Comparison of ENCODE assay signal across 12 mouse cellular contexts in genomic region chr4:137480993-137481340, GRCm38 (mm10). TPM values are rescaled to one million over a fixed set of nuclear protein-coding genes. Genes with fewer than 3 reads are reported as not detected.
DNase-seq lines count a peak whose midpoint lies in the region; ATAC-seq and TF ChIP-seq lines count a peak whose summit lies in the region.
"Had no signal": no experiment of that assay in that cellular context is flagged by ENCODE, and none has a peak within 500 bp of the region (broad histone marks: within the 10 kb centered on the region; RNA-seq: fewer than 3 reads in every experiment).

No protein-coding gene starts in this region.

- no peak for TF ChIP-seq POLR2A in ES-Bruce4 (IDR thresholded peaks at IDR 0.05; ENCODE audit: insufficient read depth, low read length)

- H3K27me3 ChIP-seq in hindbrain, embryonic 10.5 days (ENCODE audit: insufficient read depth, poor library complexity, severe bottlenecking), result peaks cover 10% of the 10 kb centered on the region; the same call in 1 of the 2 replicates
- H3K27me3 ChIP-seq in hindbrain, embryonic 11.5 days (ENCODE audit: control insufficient read depth, insufficient read depth, low read length), result no peaks in the 10 kb centered on the region
- no peaks in the 10 kb centered on the region for H3K27me3 ChIP-seq in ES-Bruce4 (ENCODE audit: control insufficient read depth, insufficient read depth, low read length, poor library complexity, severe bottlenecking)
- peaks cover 7% of the 10 kb centered on the region; the same call in 1 of the 2 replicates for H3K27me3 ChIP-seq in embryonic facial prominence, embryonic 12.5 days
- H3K27me3 ChIP-seq in limb, embryonic 15.5 days, result no peaks in the 10 kb centered on the region
- H3K27me3 ChIP-seq in forebrain, postnatal 0 days (ENCODE audit: insufficient read depth, low read length), result no peaks in the 10 kb centered on the region

- no peak for TF ChIP-seq CTCF in ES-Bruce4 (IDR thresholded peaks at IDR 0.05; ENCODE audit: low read depth, low read length)
- TF ChIP-seq CTCF in forebrain, postnatal 0 days (IDR thresholded peaks at IDR 0.05; ENCODE audit: low read depth), result no peak

- H3K9me3 ChIP-seq in hindbrain, embryonic 10.5 days, result no peaks in the 10 kb centered on the region
- no peaks in the 10 kb centered on the region for H3K9me3 ChIP-seq in hindbrain, embryonic 11.5 days (ENCODE audit: control insufficient read depth, low read length)
- no peaks in the 10 kb centered on the region for H3K9me3 ChIP-seq in ES-Bruce4 (replicated peaks; ENCODE audit: control insufficient read depth, insufficient read depth, low read length, poor library complexity, severe bottlenecking)
- no peaks in the 10 kb centered on the region for H3K9me3 ChIP-seq in embryonic facial prominence, embryonic 12.5 days
- H3K9me3 ChIP-seq in limb, embryonic 15.5 days, result no peaks in the 10 kb centered on the region
- H3K9me3 ChIP-seq in forebrain, postnatal 0 days (ENCODE audit: low read length), result no peaks in the 10 kb centered on the region

- no peak overlapping the region for H3K4me2 ChIP-seq in hindbrain, embryonic 11.5 days (replicated peaks; ENCODE audit: low read depth, low read length)
- no peak overlapping the region for H3K4me2 ChIP-seq in embryonic facial prominence, embryonic 12.5 days (replicated peaks)
- no peak overlapping the region for H3K4me2 ChIP-seq in limb, embryonic 15.5 days
- H3K4me2 ChIP-seq in forebrain, postnatal 0 days (ENCODE audit: low read depth), result no peak overlapping the region

- 29% methylated on average over 1 of the region's 1 CpGs for WGBS in hindbrain, embryonic 10.5 days
- WGBS in hindbrain, embryonic 11.5 days, result 19% methylated on average over 1 of the region's 1 CpGs
- WGBS in embryonic facial prominence, embryonic 12.5 days, result 30% methylated on average over 1 of the region's 1 CpGs
- 13% methylated on average over 1 of the region's 1 CpGs for WGBS in limb, embryonic 15.5 days
- 38% methylated on average over 1 of the region's 1 CpGs for WGBS in forebrain, postnatal 0 days

- TF ChIP-seq EP300 in ES-Bruce4 (IDR thresholded peaks at IDR 0.05; ENCODE audit: insufficient read depth, low read depth, low read length), result no peak

- peak overlapping the region; percentile 81 for H3K27ac ChIP-seq in hindbrain, embryonic 10.5 days
- no peak overlapping the region for H3K27ac ChIP-seq in hindbrain, embryonic 11.5 days (ENCODE audit: low read depth, low read length)
- peak overlapping the region; percentile 74 for H3K27ac ChIP-seq in ES-Bruce4 (ENCODE audit: insufficient read depth, low read length)
- peak overlapping the region; percentile 77; the same call in 1 of the 2 replicates for H3K27ac ChIP-seq in embryonic facial prominence, embryonic 12.5 days
- peak overlapping the region; percentile 61 for H3K27ac ChIP-seq in limb, embryonic 15.5 days
- H3K27ac ChIP-seq in forebrain, postnatal 0 days (ENCODE audit: low read depth, low read length), result no peak overlapping the region
- H3K27ac ChIP-seq: macrophage had no signal

- H3K36me3 ChIP-seq in hindbrain, embryonic 10.5 days, result no peaks in the 10 kb centered on the region
- no peaks in the 10 kb centered on the region for H3K36me3 ChIP-seq in hindbrain, embryonic 11.5 days (ENCODE audit: control insufficient read depth, insufficient read depth, low read length)
- H3K36me3 ChIP-seq in ES-Bruce4 (ENCODE audit: control insufficient read depth, insufficient read depth, low read length, poor library complexity, severe bottlenecking), result no peaks in the 10 kb centered on the region
- H3K36me3 ChIP-seq in embryonic facial prominence, embryonic 12.5 days, result no peaks in the 10 kb centered on the region
- H3K36me3 ChIP-seq in limb, embryonic 15.5 days, result no peaks in the 10 kb centered on the region
- H3K36me3 ChIP-seq in forebrain, postnatal 0 days (ENCODE audit: insufficient read depth), result no peaks in the 10 kb centered on the region

- peaks cover 94% of the 10 kb centered on the region for H3K4me1 ChIP-seq in hindbrain, embryonic 10.5 days (replicated peaks)
- peaks cover 37% of the 10 kb centered on the region for H3K4me1 ChIP-seq in hindbrain, embryonic 11.5 days (replicated peaks; ENCODE audit: control insufficient read depth, insufficient read depth, low read length)
- peaks cover 25% of the 10 kb centered on the region for H3K4me1 ChIP-seq in ES-Bruce4 (ENCODE audit: control insufficient read depth, insufficient read depth, low read length)
- peaks cover 83% of the 10 kb centered on the region for H3K4me1 ChIP-seq in embryonic facial prominence, embryonic 12.5 days
- H3K4me1 ChIP-seq in limb, embryonic 15.5 days, result peaks cover 94% of the 10 kb centered on the region
- no peaks in the 10 kb centered on the region for H3K4me1 ChIP-seq in forebrain, postnatal 0 days (ENCODE audit: insufficient read depth)

- no peak for DNase-seq in hindbrain, embryonic 10.5 days (ENCODE audit: low spot score)
- no peak for DNase-seq in hindbrain, embryonic 11.5 days (ENCODE audit: low spot score)
- DNase-seq in forebrain, postnatal 0 days, result no peak
- no peak for DNase-seq in embryo, embryonic 11 days
- DNase-seq: cerebellum, adult 18-20 months; gastrocnemius, postnatal 25 days had no signal

- H3K4me3 ChIP-seq in hindbrain, embryonic 10.5 days, result 0 out of 2 replicates have a peak overlapping the region, but pooled peaks have one; percentile 3
- H3K4me3 ChIP-seq in hindbrain, embryonic 11.5 days (ENCODE audit: low read depth, low read length), result no peak overlapping the region
- H3K4me3 ChIP-seq in ES-Bruce4 (ENCODE audit: low read depth, low read length), result no peak overlapping the region
- no peak overlapping the region for H3K4me3 ChIP-seq in embryonic facial prominence, embryonic 12.5 days
- no peak overlapping the region for H3K4me3 ChIP-seq in limb, embryonic 15.5 days
- H3K4me3 ChIP-seq in forebrain, postnatal 0 days (ENCODE audit: low read depth, low read length), result no peak overlapping the region

- no peak overlapping the region for H3K9ac ChIP-seq in hindbrain, embryonic 11.5 days (ENCODE audit: low read depth, low read length)
- H3K9ac ChIP-seq in ES-Bruce4 (ENCODE audit: low read depth, poor library complexity, severe bottlenecking), result peak overlapping the region; percentile 4; the same call in 1 of the 2 replicates
- H3K9ac ChIP-seq in embryonic facial prominence, embryonic 12.5 days, result no peak overlapping the region
- H3K9ac ChIP-seq in limb, embryonic 15.5 days, result 0 out of 2 replicates have a peak overlapping the region, but pooled peaks have one; percentile 14
- H3K9ac ChIP-seq in forebrain, postnatal 0 days, result no peak overlapping the region

- no peak for ATAC-seq in hindbrain, embryonic 11.5 days (ENCODE audit: low FRiP score)
- no peak for ATAC-seq in embryonic facial prominence, embryonic 12.5 days (ENCODE audit: insufficient number of reproducible peaks, insufficient read depth, low FRiP score, low TSS enrichment)
- ATAC-seq in limb, embryonic 15.5 days (ENCODE audit: insufficient number of reproducible peaks, low FRiP score, low TSS enrichment, low read depth), result no peak
- ATAC-seq in forebrain, postnatal 0 days, result no peak

RNA-seq across cellular contexts. Expression of gene Hspg2, which starts 12.4 kb away (rescaled TPM):
- 15.2 and 18.2 TPM in 2 replicates for polyA plus RNA-seq in hindbrain, embryonic 10.5 days (2016; fragmentation: Nextera tagmentation; extraction: Ambion mirVana)
- 14.7 and 18.1 TPM in 2 replicates for polyA plus RNA-seq in hindbrain, embryonic 11.5 days (2014; fragmentation: Nextera tagmentation; extraction: Ambion mirVana)
- 147 and 184 TPM in 2 replicates for polyA plus RNA-seq in ES-Bruce4 (2011; ENCODE audit: insufficient read depth, insufficient read length, low read depth, missing spikeins)
- polyA plus RNA-seq in embryonic facial prominence, embryonic 12.5 days (2016; fragmentation: Nextera tagmentation; extraction: Ambion mirVana), result 19.0 and 19.7 TPM in 2 replicates
- 40.6 and 44.5 TPM in 2 replicates for polyA plus RNA-seq in limb, embryonic 15.5 days (2015; fragmentation: Nextera tagmentation; extraction: Ambion mirVana)
- total RNA-seq in forebrain, postnatal 0 days (2014; rRNA removed), result 13.8 and 22.6 TPM in 2 replicates
- polyA plus RNA-seq in forebrain, postnatal 0 days (2015; fragmentation: Nextera tagmentation; extraction: Ambion mirVana), result 2.3 and 2.6 TPM in 2 replicates

RNA-seq across cellular contexts. Expression of gene 1700013G24Rik, which starts 27.9 kb away (rescaled TPM):
- not detected in 2 replicates for polyA plus RNA-seq in hindbrain, embryonic 10.5 days (2016; fragmentation: Nextera tagmentation; extraction: Ambion mirVana)
- polyA plus RNA-seq in hindbrain, embryonic 11.5 days (2014; fragmentation: Nextera tagmentation; extraction: Ambion mirVana), result not detected in 2 replicates
- not detected in 2 replicates for polyA plus RNA-seq in ES-Bruce4 (2011; ENCODE audit: insufficient read depth, insufficient read length, low read depth, missing spikeins)
- polyA plus RNA-seq in embryonic facial prominence, embryonic 12.5 days (2016; fragmentation: Nextera tagmentation; extraction: Ambion mirVana), result not detected in 2 replicates
- polyA plus RNA-seq in limb, embryonic 15.5 days (2015; fragmentation: Nextera tagmentation; extraction: Ambion mirVana), result 0.23 and 0.40 TPM in 2 replicates
- not detected in 2 replicates for total RNA-seq in forebrain, postnatal 0 days (2014; rRNA removed)
- polyA plus RNA-seq in forebrain, postnatal 0 days (2015; fragmentation: Nextera tagmentation; extraction: Ambion mirVana), result not detected in 2 replicates
- total RNA-seq: adrenal gland, adult 18-20 months; gastrocnemius, postnatal 25 days; layer of hippocampus, adult 18-20 months had no signal
- polyA plus RNA-seq: macrophage had no signal

RNA-seq across cellular contexts. Expression of gene Cela3b, which starts 50.6 kb away (rescaled TPM):
- polyA plus RNA-seq in hindbrain, embryonic 10.5 days (2016; fragmentation: Nextera tagmentation; extraction: Ambion mirVana), result not detected in 2 replicates
- polyA plus RNA-seq in hindbrain, embryonic 11.5 days (2014; fragmentation: Nextera tagmentation; extraction: Ambion mirVana), result not detected in 2 replicates
- not detected in 2 replicates for polyA plus RNA-seq in ES-Bruce4 (2011; ENCODE audit: insufficient read depth, insufficient read length, low read depth, missing spikeins)
- not detected in 2 replicates for polyA plus RNA-seq in embryonic facial prominence, embryonic 12.5 days (2016; fragmentation: Nextera tagmentation; extraction: Ambion mirVana)
- polyA plus RNA-seq in limb, embryonic 15.5 days (2015; fragmentation: Nextera tagmentation; extraction: Ambion mirVana), result 0.70 TPM in 1 of 2 replicates, not detected in the other
- not detected in 2 replicates for total RNA-seq in forebrain, postnatal 0 days (2014; rRNA removed)
- polyA plus RNA-seq in forebrain, postnatal 0 days (2015; fragmentation: Nextera tagmentation; extraction: Ambion mirVana), result not detected in 2 replicates
- total RNA-seq: adrenal gland, adult 18-20 months; gastrocnemius, postnatal 25 days; layer of hippocampus, adult 18-20 months had no signal
- polyA plus RNA-seq: macrophage had no signal

Comparison
In these comparisons a context has a peak if more than half of its experiments do, and no peak if none do; other contexts are left out.
1. H3K27ac ChIP-seq: peak in hindbrain, embryonic 10.5 days (single experiment), ES-Bruce4 (single experiment), embryonic facial prominence, embryonic 12.5 days (single experiment) and limb, embryonic 15.5 days (single experiment); none in hindbrain, embryonic 11.5 days (single experiment) and forebrain, postnatal 0 days (single experiment).
2. H3K9ac ChIP-seq: peak in ES-Bruce4 (single experiment) and limb, embryonic 15.5 days (single experiment); none in hindbrain, embryonic 11.5 days (single experiment), embryonic facial prominence, embryonic 12.5 days (single experiment) and forebrain, postnatal 0 days (single experiment).